In the genomic region with DNA sequence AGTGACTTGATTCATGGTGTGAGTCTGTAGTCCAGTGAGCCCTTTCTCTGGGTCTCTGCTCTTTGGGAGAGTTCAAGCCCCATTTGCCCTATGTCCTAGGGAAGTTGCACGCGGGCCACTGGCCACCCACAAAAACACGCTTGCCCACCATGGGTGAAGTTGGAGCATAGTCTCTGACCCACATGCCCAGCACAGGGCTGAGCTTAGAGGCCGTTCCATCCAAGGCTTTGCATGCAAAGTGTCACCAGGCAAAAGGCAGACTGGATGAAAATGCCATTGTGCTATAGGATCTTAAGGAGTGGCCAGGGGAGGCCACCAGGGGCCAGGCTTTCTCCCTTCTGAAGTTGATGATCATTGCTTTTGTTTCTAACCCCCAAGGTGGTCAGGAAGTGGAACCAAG, we compare ENCODE assay signal across 13 mouse cellular contexts. TPM values are rescaled to one million over a fixed set of nuclear protein-coding genes. Genes with fewer than 3 reads are reported as not detected.
DNase-seq lines count a peak whose midpoint lies in the region; ATAC-seq and TF ChIP-seq lines count a peak whose summit lies in the region.
"Had no signal": no experiment of that assay in that cellular context is flagged by ENCODE, and none has a peak within 500 bp of the region (broad histone marks: within the 10 kb centered on the region; RNA-seq: fewer than 3 reads in every experiment).

No protein-coding gene starts in this region.

- no peak for DNase-seq in gastrocnemius, adult 2 months
- no peak for DNase-seq in gastrocnemius, postnatal 10 days
- no peak for DNase-seq in layer of hippocampus, adult 2 months (ENCODE audit: low spot score in 2 of 2)
- DNase-seq in layer of hippocampus, postnatal 36 days: no peak
- DNase-seq in 416B (ENCODE audit: low read depth): peak; percentile 46
- no peak for DNase-seq in spleen, postnatal 36 days (ENCODE audit: low spot score in 2 of 2)
- DNase-seq: liver, embryonic 13.5 days; thymus, postnatal 25 days had no signal

- no peaks in the 10 kb centered on the region for H3K9me3 ChIP-seq in hindbrain, embryonic 15.5 days
- H3K9me3 ChIP-seq: liver, embryonic 13.5 days had no signal

- no peaks in the 10 kb centered on the region for H3K27me3 ChIP-seq in hindbrain, embryonic 15.5 days
- H3K27me3 ChIP-seq: liver, embryonic 13.5 days had no signal

- H3K27ac ChIP-seq in gastrocnemius, adult 2 months: peak overlapping the region; percentile 84
- peak overlapping the region; percentile 87 for H3K27ac ChIP-seq in layer of hippocampus, adult 2 months
- peak overlapping the region; percentile 78 for H3K27ac ChIP-seq in hindbrain, embryonic 15.5 days (replicated peaks)
- H3K27ac ChIP-seq: liver, embryonic 13.5 days; macrophage had no signal

- WGBS in hindbrain, embryonic 15.5 days: 87% methylated on average over 4 of the region's 4 CpGs

- peaks cover 50% of the 10 kb centered on the region for H3K4me1 ChIP-seq in hindbrain, embryonic 15.5 days (replicated peaks)

- TF ChIP-seq CTCF in gastrocnemius, adult 2 months (IDR thresholded peaks at IDR 0.05): no peak
- TF ChIP-seq CTCF in layer of hippocampus, adult 2 months (conservative IDR thresholded peaks at IDR 0.05): no peak

- intact Hi-C loops in gastrocnemius, adult 2 months (cut with DNase I): loop anchor here (2.0 kb wide), 1 partner anchor 15 kb away; no protein-coding TSS in a partner anchor

- no peak for ATAC-seq in hindbrain, embryonic 15.5 days (ENCODE audit: low FRiP score, low read depth)
- ATAC-seq: CD4-positive, CD25-positive, alpha-beta regulatory T cell, adult 4 months had no signal

- H3K4me2 ChIP-seq in hindbrain, embryonic 15.5 days: no peak overlapping the region
- H3K4me2 ChIP-seq: liver, embryonic 13.5 days had no signal

- peaks cover 39% of the 10 kb centered on the region for H3K36me3 ChIP-seq in hindbrain, embryonic 15.5 days
- H3K36me3 ChIP-seq: liver, embryonic 13.5 days had no signal

- H3K4me3 ChIP-seq in gastrocnemius, adult 2 months: no peak overlapping the region
- H3K4me3 ChIP-seq in layer of hippocampus, adult 2 months: no peak overlapping the region
- no peak overlapping the region for H3K4me3 ChIP-seq in hindbrain, embryonic 15.5 days
- H3K4me3 ChIP-seq: liver, embryonic 13.5 days had no signal

- no peak overlapping the region for H3K9ac ChIP-seq in hindbrain, embryonic 15.5 days
- H3K9ac ChIP-seq: liver, embryonic 13.5 days had no signal

RNA-seq across cellular contexts. Expression of a gene that starts 30.9 kb away (rescaled TPM):
- total RNA-seq in gastrocnemius, adult 2 months (2021): 10 to 100 TPM; 15.4 to 47.2 TPM
- total RNA-seq in gastrocnemius, postnatal 10 days (2021): 1 to 10 TPM; 5.0 to 6.5 TPM
- total RNA-seq in layer of hippocampus, adult 2 months (2021): 1 to 10 TPM; 3.1 to 3.9 TPM
- 1 to 10 TPM; 3.9 to 4.9 TPM for total RNA-seq in layer of hippocampus, postnatal 36 days (2021)
- polyA plus RNA-seq in hindbrain, embryonic 15.5 days (2015; fragmentation: Nextera tagmentation; extraction: Ambion mirVana): 1.6 and 2.1 TPM in 2 replicates
- total RNA-seq: common myeloid progenitor, adult 5-6 weeks; granulocyte monocyte progenitor cell, adult 5-6 weeks had no signal
- polyA plus RNA-seq: macrophage had no signal
